Mouse (Mus musculus) mouse trophoblast stem cell (cell line): Measurements from ENCODE around the gene Atp7b.

Experiments used
- in situ Hi-C, 2 experiments: fragments of 300-500 bp; cut with MseI, MboI; formaldehyde crosslinking; loops; 2 replicates in 1 of 2; 3 replicates in 1 of 2; pipeline ENCODE4 v1.15.1; 2025

The Atp7b gene

GRCm38 (mm10) chr8:22059821-22060445, at the start of gene Atp7b:
Gene Atp7b (minus strand): TSS chr8:22060305.
- in situ Hi-C loops, result no loop called here

GRCm38 (mm10) chr8:22107020-22107419, 46.9 kb upstream of the Atp7b start:
- in situ Hi-C loops, result no loop called here

GRCm38 (mm10) chr8:22091568-22091967, 31.5 kb upstream of the Atp7b start:
- in situ Hi-C loops, result no loop called here

GRCm38 (mm10) chr8:22089226-22089625, 29.1 kb upstream of the Atp7b start:
- in situ Hi-C loops, result no loop called here

- in situ Hi-C loops, result no loop called here
Observed at GRCm38 (mm10) chr8:22079313-22080007, 19.4 kb upstream of the Atp7b start.

- in situ Hi-C loops, result no loop called here
Observed at GRCm38 (mm10) chr8:22061126-22061525, 1.0 kb upstream of the Atp7b start.

- in situ Hi-C loops, result no loop called here
Observed at GRCm38 (mm10) chr8:22060446-22060889, 363 bp upstream of the Atp7b start, which contains the start of gene Alg11. Gene Alg11 (plus strand): TSS chr8:22060721.

- in situ Hi-C loops, result no loop called here
Observed at GRCm38 (mm10) chr8:22059153-22059738, 859 bp downstream of the Atp7b start.

GRCm38 (mm10) chr8:22058368-22058767, 1.7 kb downstream of the Atp7b start:
- in situ Hi-C loops, result no loop called here

- in situ Hi-C loops, result no loop called here
Observed at GRCm38 (mm10) chr8:22056850-22057249, 3.3 kb downstream of the Atp7b start.

GRCm38 (mm10) chr8:22055492-22055877, 4.6 kb downstream of the Atp7b start:
- in situ Hi-C loops, result no loop called here

GRCm38 (mm10) chr8:22054674-22055491, 5.2 kb downstream of the Atp7b start:
- in situ Hi-C loops, result no loop called here

- in situ Hi-C loops, result loop anchor here in 1 of 2 experiments (10.0 kb wide), 1 partner anchor 53 kb away; no protein-coding TSS in a partner anchor
Observed at GRCm38 (mm10) chr8:22047699-22048464, 12.2 kb downstream of the Atp7b start.

GRCm38 (mm10) chr8:22043706-22044105, 16.4 kb downstream of the Atp7b start:
- in situ Hi-C loops, result loop anchor here (5.0 to 10.0 kb wide), 2 partner anchors 46 to 49 kb away; no protein-coding TSS in a partner anchor

GRCm38 (mm10) chr8:22042515-22042914, 17.6 kb downstream of the Atp7b start:
- in situ Hi-C loops, result loop anchor here (5.0 to 10.0 kb wide), 2 partner anchors 45 to 48 kb away; no protein-coding TSS in a partner anchor

- in situ Hi-C loops, result loop anchor here (5.0 to 10.0 kb wide), 2 partner anchors 43 to 45 kb away; no protein-coding TSS in a partner anchor
Observed at GRCm38 (mm10) chr8:22040153-22040509, 20.0 kb downstream of the Atp7b start.

GRCm38 (mm10) chr8:22039468-22040152, 20.5 kb downstream of the Atp7b start:
- in situ Hi-C loops, result loop anchor here (5.0 to 10.0 kb wide), 2 partner anchors 42 to 45 kb away; no protein-coding TSS in a partner anchor

- in situ Hi-C loops, result no loop called here
Observed at GRCm38 (mm10) chr8:22037022-22037421, 23.1 kb downstream of the Atp7b start.

GRCm38 (mm10) chr8:22036137-22036536, 24.0 kb downstream of the Atp7b start:
- in situ Hi-C loops, result no loop called here

- in situ Hi-C loops, result no loop called here
Observed at GRCm38 (mm10) chr8:22030990-22031389, 29.1 kb downstream of the Atp7b start.
